Mouse (Mus musculus): Measurements from ENCODE around the gene AC141477.1. TPM values are rescaled to one million over a fixed set of nuclear protein-coding genes. Genes with fewer than 3 reads are reported as not detected.

AC141477.1 gene
- polyA plus RNA-seq (2015; fragmentation: Nextera tagmentation; extraction: Ambion mirVana): not detected in 2 replicates

DNA sequence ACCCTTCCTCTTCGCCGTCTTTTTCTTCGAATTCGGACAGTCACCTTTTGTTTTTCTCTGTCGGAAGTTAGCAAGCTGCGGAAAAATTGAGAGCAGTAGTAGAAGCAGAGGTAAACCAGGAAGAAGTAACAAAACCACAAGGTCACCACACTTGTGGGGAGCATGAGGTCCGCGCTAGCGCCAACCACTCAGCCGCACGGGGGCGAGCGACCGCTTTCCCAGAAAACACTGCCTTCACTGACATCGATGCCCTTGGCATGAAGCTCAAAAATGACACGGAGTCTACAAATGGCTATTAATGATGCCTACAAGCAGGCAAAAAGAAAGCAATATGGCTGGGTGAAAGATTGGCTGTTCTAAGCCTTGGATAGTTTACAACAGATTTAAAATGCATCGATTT, at the start of gene AC141477.1:
Gene AC141477.1, minus strand, starts transcription at position 164 of the 400 bp plus-strand sequence.
- Histone ChIP-seq H3K4me3 (no peak within 1 kb of the TSS), H3K36me3 (peaks cover 44% of the 10 kb centered on the region), H3K9ac (0 out of 2 replicates have a peak within 1 kb of the TSS, but pooled peaks have one; percentile 58), H3K27me3 (no peaks in the 10 kb centered on the region), H3K27ac (no peak within 1 kb of the TSS), H3K9me3 (replicated peaks) (no peaks in the 10 kb centered on the region), H3K4me1 (replicated peaks) (peaks cover 20% of the 10 kb centered on the region), H3K4me2 (no peak within 1 kb of the TSS)
- WGBS: 90% methylated on average over 17 of the region's 17 CpGs
- ATAC-seq (replicated peaks; ENCODE audit: insufficient number of reproducible peaks, insufficient read depth, low FRiP score, low read depth): no peak

- Histone ChIP-seq H3K27me3 (no peaks in the 10 kb centered on the region), H3K9ac (no peak overlapping the region), H3K4me1 (replicated peaks) (no peaks in the 10 kb centered on the region), H3K27ac (no peak overlapping the region), H3K9me3 (replicated peaks) (no peaks in the 10 kb centered on the region), H3K4me2 (no peak overlapping the region), H3K4me3 (no peak overlapping the region), H3K36me3 (peaks cover 80% of the 10 kb centered on the region)
- 89% methylated on average over 15 of the region's 15 CpGs for WGBS
- ATAC-seq (replicated peaks; ENCODE audit: insufficient number of reproducible peaks, insufficient read depth, low FRiP score, low read depth): no peak
Measured at GRCm38 (mm10) chr10:76489205-76489604, 49.0 kb upstream of the AC141477.1 start.

GRCm38 (mm10) chr10:76488265-76488664, 48.0 kb upstream of the AC141477.1 start:
- WGBS: 85% methylated on average over 8 of the region's 8 CpGs
- Histone ChIP-seq H3K9ac (no peak overlapping the region), H3K4me2 (no peak overlapping the region), H3K9me3 (replicated peaks) (no peaks in the 10 kb centered on the region), H3K4me1 (replicated peaks) (no peaks in the 10 kb centered on the region), H3K27ac (no peak overlapping the region), H3K36me3 (peaks cover 81% of the 10 kb centered on the region), H3K4me3 (no peak overlapping the region), H3K27me3 (no peaks in the 10 kb centered on the region)
- ATAC-seq (replicated peaks; ENCODE audit: insufficient number of reproducible peaks, insufficient read depth, low FRiP score, low read depth): no peak

GRCm38 (mm10) chr10:76486302-76486701, 46.1 kb upstream of the AC141477.1 start:
- Histone ChIP-seq H3K4me2 (no peak overlapping the region), H3K4me1 (replicated peaks) (0 out of 2 replicates have a peak, but pooled peaks cover 2% of the 10 kb centered on the region), H3K9ac (no peak overlapping the region), H3K36me3 (peaks cover 93% of the 10 kb centered on the region), H3K27me3 (no peaks in the 10 kb centered on the region), H3K9me3 (replicated peaks) (no peaks in the 10 kb centered on the region), H3K27ac (no peak overlapping the region), H3K4me3 (no peak overlapping the region)
- 91% methylated on average over 2 of the region's 2 CpGs for WGBS
- no peak for ATAC-seq (replicated peaks; ENCODE audit: insufficient number of reproducible peaks, insufficient read depth, low FRiP score, low read depth)

DNA sequence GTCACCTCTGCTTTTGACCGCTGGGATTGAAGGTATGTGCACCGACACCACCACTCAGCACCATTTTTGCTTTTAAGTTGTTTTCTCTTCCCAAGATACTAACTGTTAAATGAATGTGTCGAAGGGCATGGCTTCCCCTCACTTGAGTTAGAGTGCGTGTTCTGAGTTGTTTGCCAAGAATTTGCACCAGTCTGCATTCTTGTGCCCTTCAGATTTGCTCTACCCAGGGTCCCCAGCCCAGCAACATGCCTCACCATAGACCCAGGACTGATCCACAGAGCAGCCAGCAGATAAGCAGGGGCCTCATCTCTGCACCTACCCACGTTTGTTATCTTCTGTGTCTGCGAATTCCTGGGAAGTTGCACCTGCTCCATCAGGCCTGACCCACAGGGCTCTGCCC, 41.2 kb upstream of the AC141477.1 start:
- H3K27me3 ChIP-seq: no peaks in the 10 kb centered on the region
- no peak overlapping the region for H3K4me3 ChIP-seq
- WGBS: 50% methylated on average over 6 of the region's 6 CpGs
- peaks cover 93% of the 10 kb centered on the region for H3K36me3 ChIP-seq
- H3K9ac ChIP-seq: no peak overlapping the region
- no peak overlapping the region for H3K4me2 ChIP-seq
- 0 out of 2 replicates have a peak, but pooled peaks have one; percentile 60 for ATAC-seq (replicated peaks; ENCODE audit: insufficient number of reproducible peaks, insufficient read depth, low FRiP score, low read depth)
- H3K4me1 ChIP-seq (replicated peaks): 0 out of 2 replicates have a peak, but pooled peaks cover 4% of the 10 kb centered on the region
- H3K9me3 ChIP-seq (replicated peaks): no peaks in the 10 kb centered on the region
- H3K27ac ChIP-seq: peak overlapping the region; percentile 46

GRCm38 (mm10) chr10:76480851-76481250, 40.6 kb upstream of the AC141477.1 start:
- 89% methylated on average over 13 of the region's 13 CpGs for WGBS

GRCm38 (mm10) chr10:76473759-76474158, 33.5 kb upstream of the AC141477.1 start:
- H3K4me3 ChIP-seq: no peak overlapping the region
- H3K27ac ChIP-seq: no peak overlapping the region
- WGBS: 91% methylated on average over 5 of the region's 5 CpGs
- H3K4me1 ChIP-seq (replicated peaks): peaks cover 8% of the 10 kb centered on the region; the same call in 1 of the 2 replicates
- no peaks in the 10 kb centered on the region for H3K9me3 ChIP-seq (replicated peaks)
- no peak overlapping the region for H3K9ac ChIP-seq
- no peaks in the 10 kb centered on the region for H3K27me3 ChIP-seq
- peaks cover 61% of the 10 kb centered on the region for H3K36me3 ChIP-seq
- ATAC-seq (replicated peaks; ENCODE audit: insufficient number of reproducible peaks, insufficient read depth, low FRiP score, low read depth): no peak
- H3K4me2 ChIP-seq: no peak overlapping the region

More at GRCm38 (mm10) chr10:76480851-76481250, 40.6 kb upstream of the AC141477.1 start:
- Histone ChIP-seq H3K9ac (no peak overlapping the region), H3K4me2 (no peak overlapping the region), H3K27ac (peak overlapping the region; percentile 46; the same call in 1 of the 2 replicates), H3K4me1 (replicated peaks) (0 out of 2 replicates have a peak, but pooled peaks cover 4% of the 10 kb centered on the region), H3K36me3 (peaks cover 89% of the 10 kb centered on the region), H3K4me3 (no peak overlapping the region), H3K9me3 (replicated peaks) (no peaks in the 10 kb centered on the region), H3K27me3 (no peaks in the 10 kb centered on the region)
- ATAC-seq (replicated peaks; ENCODE audit: insufficient number of reproducible peaks, insufficient read depth, low FRiP score, low read depth): no peak

- 1% methylated on average over 55 of the region's 55 CpGs for whole genome bisulfite sequencing
- Histone ChIP-seq H3K9ac (peak within 1 kb of the TSS; percentile 94), H3K4me1 (replicated peaks) (peaks cover 11% of the 10 kb centered on the region; the same call in 1 of the 2 replicates), H3K27me3 (no peaks in the 10 kb centered on the region), H3K4me2 (peak within 1 kb of the TSS; percentile 69), H3K36me3 (peaks cover 23% of the 10 kb centered on the region), H3K9me3 (replicated peaks) (no peaks in the 10 kb centered on the region), H3K27ac (peak within 1 kb of the TSS; percentile 91), H3K4me3 (peak within 1 kb of the TSS; percentile 94)
- peak; percentile 89 for ATAC-seq (replicated peaks; ENCODE audit: insufficient number of reproducible peaks, insufficient read depth, low FRiP score, low read depth)
Measured at GRCm38 (mm10) chr10:76468203-76469162, 28.2 kb upstream of the AC141477.1 start, which contains the start of the genes Mcm3ap and Ybey. Gene Mcm3ap (plus strand): TSS chr10:76468927. Gene Ybey (minus strand): TSS chr10:76469114.

DNA sequence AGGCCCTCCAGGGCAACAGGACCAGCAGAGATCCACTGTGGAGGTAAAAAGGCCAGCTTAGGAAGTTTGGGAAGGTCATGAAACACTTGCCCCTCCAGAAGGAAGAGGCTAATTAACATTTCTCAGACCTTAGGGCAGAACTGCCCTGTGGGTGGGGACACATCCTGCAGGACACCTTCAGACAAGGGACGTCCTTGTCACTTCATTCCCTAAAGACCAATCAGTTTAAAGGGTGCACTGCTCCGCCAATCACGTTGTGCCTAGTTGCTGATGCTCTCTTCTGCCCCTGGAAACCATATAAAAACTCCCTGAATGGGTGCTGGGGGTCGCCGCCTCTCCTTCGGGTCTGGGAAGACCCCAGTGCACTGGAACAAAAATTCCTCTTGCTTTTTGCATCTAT, 22.5 kb upstream of the AC141477.1 start:
- Histone ChIP-seq H3K27me3 (no peaks in the 10 kb centered on the region), H3K36me3 (no peaks in the 10 kb centered on the region; the same call in 1 of the 2 replicates), H3K4me3 (no peak overlapping the region), H3K4me1 (replicated peaks) (0 out of 2 replicates have a peak, but pooled peaks cover 1% of the 10 kb centered on the region), H3K4me2 (no peak overlapping the region), H3K9ac (no peak overlapping the region), H3K27ac (no peak overlapping the region), H3K9me3 (replicated peaks) (no peaks in the 10 kb centered on the region; the same call in 1 of the 2 replicates)
- no peak for ATAC-seq (replicated peaks; ENCODE audit: insufficient number of reproducible peaks, insufficient read depth, low FRiP score, low read depth)
- 87% methylated on average over 6 of the region's 6 CpGs for WGBS

DNA sequence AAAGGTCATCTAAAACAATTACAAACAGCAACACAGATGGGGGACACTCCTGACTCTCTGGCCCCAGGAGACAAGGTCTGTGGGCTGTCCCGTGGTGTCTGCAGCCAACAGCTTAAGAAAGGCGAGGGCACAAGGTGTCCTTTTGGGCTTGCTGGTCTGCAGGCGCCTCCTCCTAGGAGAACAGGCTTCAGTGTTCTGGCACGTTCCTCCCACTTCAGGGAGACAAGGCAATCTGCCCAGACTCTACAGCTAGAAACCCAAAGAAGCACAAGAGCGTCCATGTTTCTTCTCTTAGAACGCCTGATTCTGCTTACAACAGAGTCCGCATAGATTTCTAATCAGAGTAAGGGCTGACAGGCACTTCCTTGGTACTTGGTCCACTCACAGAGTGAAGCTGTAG, 22.1 kb upstream of the AC141477.1 start:
- Histone ChIP-seq H3K4me2 (no peak overlapping the region), H3K9me3 (replicated peaks) (no peaks in the 10 kb centered on the region; the same call in 1 of the 2 replicates), H3K9ac (no peak overlapping the region), H3K36me3 (no peaks in the 10 kb centered on the region; the same call in 1 of the 2 replicates), H3K4me1 (replicated peaks) (no peaks in the 10 kb centered on the region), H3K4me3 (no peak overlapping the region), H3K27me3 (no peaks in the 10 kb centered on the region), H3K27ac (no peak overlapping the region)
- ATAC-seq (replicated peaks; ENCODE audit: insufficient number of reproducible peaks, insufficient read depth, low FRiP score, low read depth): no peak
- WGBS: 89% methylated on average over 7 of the region's 7 CpGs

- H3K27me3 ChIP-seq: no peaks in the 10 kb centered on the region
- WGBS: 84% methylated on average over 1 of the region's 1 CpGs
- ATAC-seq (replicated peaks; ENCODE audit: insufficient number of reproducible peaks, insufficient read depth, low FRiP score, low read depth): no peak
- no peaks in the 10 kb centered on the region; the same call in 1 of the 2 replicates for H3K9me3 ChIP-seq (replicated peaks)
- no peaks in the 10 kb centered on the region for H3K4me1 ChIP-seq (replicated peaks)
- no peak overlapping the region for H3K4me2 ChIP-seq
- no peak overlapping the region for H3K27ac ChIP-seq
- no peaks in the 10 kb centered on the region; the same call in 1 of the 2 replicates for H3K36me3 ChIP-seq
- no peak overlapping the region for H3K4me3 ChIP-seq
- H3K9ac ChIP-seq: no peak overlapping the region
Measured at GRCm38 (mm10) chr10:76461255-76461654, 21.0 kb upstream of the AC141477.1 start.

Measured in heart, embryonic 15.5 days (tissue).